In the genomic region with DNA sequence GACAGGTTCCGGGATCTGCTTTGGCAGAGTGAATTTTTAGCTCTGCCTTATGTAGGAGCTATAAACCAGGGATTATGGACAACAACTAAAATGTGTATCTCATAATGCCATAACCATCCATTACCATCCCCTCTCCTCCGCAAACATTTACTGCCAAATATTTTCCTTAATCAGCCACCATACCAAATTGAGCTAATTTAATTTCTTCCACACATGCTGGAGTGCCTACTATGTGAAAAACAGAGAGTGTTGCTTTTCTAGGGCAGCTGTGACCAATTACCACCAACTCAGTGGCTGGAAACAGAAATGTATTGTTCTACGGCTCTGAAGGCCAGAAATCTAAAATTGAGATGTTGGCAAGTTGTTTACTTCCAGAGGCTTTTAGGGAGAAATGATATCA, we compare ENCODE assay signal across 12 mouse cellular contexts.
"Had no signal": no experiment of that assay in that cellular context is flagged by ENCODE, and none has a peak within 500 bp of the region (broad histone marks: within the 10 kb centered on the region; RNA-seq: fewer than 3 reads in every experiment).

No protein-coding gene starts in this region.

- H3K27ac ChIP-seq: liver, embryonic 13.5 days; macrophage; midbrain, embryonic 13.5 days had no signal

- H3K4me3 ChIP-seq: liver, embryonic 13.5 days; midbrain, embryonic 13.5 days had no signal

- H3K9me3 ChIP-seq: liver, embryonic 13.5 days; midbrain, embryonic 13.5 days had no signal

- H3K4me1 ChIP-seq: liver, embryonic 13.5 days; midbrain, embryonic 13.5 days had no signal

- ATAC-seq: midbrain, embryonic 13.5 days had no signal

- H3K36me3 ChIP-seq: liver, embryonic 13.5 days; midbrain, embryonic 13.5 days had no signal

- DNase-seq: kidney, adult 18-20 months; kidney, adult 9 months; kidney, postnatal 14 days; kidney, postnatal 4 days; left cerebral cortex, postnatal 4 days; liver, embryonic 13.5 days; lung, adult 2 months; thymus, adult 2 months; thymus, postnatal 14 days; thymus, postnatal 4 days had no signal

- H3K9ac ChIP-seq: liver, embryonic 13.5 days; midbrain, embryonic 13.5 days had no signal

- H3K27me3 ChIP-seq: liver, embryonic 13.5 days; midbrain, embryonic 13.5 days had no signal

- H3K4me2 ChIP-seq: liver, embryonic 13.5 days; midbrain, embryonic 13.5 days had no signal
